Mouse (Mus musculus) yolk sac, embryonic 10.5 days (tissue): Measurements from ENCODE around the gene Pi4kb.

Source experiments
- DNase-seq: peaks from one replicate; pipeline ENCODE4 v3.0.0-alpha.2; 2017; ENCODE audit warnings: low spot score

Pi4kb gene

DNA sequence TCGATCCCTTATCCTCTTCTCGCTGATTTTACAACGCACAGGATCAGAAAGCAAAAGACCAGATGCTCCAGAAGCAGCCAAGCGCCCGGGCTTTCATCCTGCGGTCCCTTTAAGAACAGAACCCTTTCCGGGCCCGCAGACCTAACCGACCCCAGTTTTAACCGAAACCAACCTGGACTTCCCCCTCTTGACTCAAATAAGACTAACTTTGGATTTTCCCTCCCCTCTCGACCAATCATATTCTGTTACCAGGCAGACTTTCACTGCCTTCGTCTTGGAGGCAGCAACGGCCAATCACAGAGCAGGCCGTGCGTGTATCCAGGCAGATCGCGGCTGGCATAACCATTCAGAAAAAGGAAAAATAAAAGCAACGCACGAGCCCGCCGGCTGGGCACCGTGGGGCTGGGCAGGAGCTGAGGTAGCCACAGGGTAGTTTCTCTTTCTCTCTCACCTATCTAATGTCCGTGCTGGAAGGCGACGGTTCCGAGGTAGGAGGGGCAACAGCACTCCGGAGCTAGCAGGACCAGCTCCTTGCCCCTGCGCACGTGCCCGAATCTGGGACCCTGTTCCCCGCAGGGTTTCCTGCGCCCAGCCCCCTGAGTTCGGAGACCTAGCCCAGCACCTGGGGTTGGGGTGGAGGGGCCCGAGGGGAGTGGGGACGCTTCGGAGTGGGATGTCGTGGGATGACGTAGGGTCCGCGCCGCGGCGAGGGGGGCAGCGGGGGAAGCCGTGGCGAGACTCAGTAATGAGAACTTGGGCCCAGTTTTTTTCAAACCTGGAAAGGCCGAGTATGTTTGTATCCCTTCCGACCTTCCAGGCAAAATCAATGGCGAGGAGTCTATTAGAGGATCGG, 20.5 kb upstream of the Pi4kb start, which contains the start of gene Rfx5:
Rfx5 (plus strand) TSS at position 312 of the 853 bp plus-strand sequence.
- peak; percentile 93 for DNase-seq

DNA sequence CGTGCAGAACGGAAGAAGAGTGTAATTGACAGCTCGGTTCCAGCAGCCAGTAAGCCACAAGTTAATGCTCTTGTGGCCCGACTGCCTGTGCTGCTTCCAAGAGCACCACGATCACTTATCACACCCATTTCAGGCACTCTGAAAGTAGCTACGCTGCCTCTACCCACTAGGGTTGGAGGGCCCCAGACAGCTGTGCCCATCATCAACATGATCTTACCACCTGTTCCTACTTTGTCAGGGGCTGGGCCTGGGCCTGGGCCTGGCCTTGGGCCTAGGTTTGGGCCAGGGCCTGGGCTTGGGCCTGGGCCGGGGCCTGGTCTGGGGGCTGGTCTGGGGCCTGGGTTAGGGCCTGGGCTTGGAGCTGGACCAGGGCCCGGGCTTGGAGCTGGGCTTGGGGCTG, 16.2 kb upstream of the Pi4kb start:
- no peak for DNase-seq

DNA sequence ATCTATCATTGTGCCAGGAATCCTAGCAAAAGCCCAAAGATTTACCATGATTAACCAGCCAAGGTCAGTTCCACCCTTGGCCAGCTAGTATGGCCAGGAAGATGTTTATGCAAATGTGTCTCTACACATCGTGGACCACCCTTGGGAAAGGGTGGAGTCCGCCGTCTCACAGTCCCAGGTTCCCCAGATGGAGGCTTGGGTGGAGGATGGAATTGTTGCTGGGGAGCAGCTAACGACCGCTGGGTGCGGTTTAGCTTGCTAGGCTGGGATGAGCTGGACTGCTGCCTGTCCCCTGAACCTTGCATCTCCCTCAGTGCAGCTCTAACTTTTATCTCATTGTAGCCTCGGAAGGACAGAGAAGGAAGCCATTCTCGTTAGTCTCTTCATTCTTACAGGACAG, 14.7 kb upstream of the Pi4kb start:
- DNase-seq: no peak

DNA sequence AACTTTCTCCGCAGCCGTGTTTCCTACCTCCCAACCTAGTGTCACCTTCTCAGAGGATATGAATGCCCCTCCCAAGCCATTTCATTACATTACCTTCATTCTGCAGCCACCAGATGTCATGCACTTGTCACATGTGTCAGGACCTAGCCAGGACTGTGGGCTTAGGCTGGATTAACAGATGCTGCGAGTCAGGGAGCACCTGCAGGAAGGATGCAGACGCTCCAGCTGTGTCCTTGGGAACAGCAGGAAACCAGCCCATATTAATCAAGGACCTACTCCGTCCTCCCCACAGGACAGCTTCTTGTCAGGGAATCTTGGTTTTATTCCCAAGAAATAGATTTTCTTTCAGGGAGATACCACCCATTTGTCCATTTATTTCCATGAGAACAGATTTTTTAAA, 14.2 kb upstream of the Pi4kb start:
- DNase-seq: no peak

DNA sequence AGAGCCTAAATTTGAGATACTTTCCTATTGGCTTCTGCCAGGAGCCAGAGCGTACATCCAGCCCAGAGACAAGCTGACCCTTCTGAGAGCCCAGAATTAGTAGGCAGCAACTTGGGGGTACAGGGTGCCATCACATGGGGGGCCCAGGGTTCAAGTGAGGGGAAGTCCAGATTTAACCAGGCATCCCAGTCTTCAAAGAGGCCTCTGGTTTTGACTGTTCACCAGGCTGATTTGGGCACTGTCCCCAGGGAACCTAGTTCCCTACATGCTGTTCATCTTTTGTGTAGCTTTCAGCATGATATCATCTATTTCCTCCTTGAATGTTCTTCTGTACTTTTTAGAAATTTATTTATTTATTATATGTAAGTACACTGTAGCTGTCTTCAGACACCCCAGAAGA, 9.5 kb upstream of the Pi4kb start:
- DNase-seq: no peak

DNA sequence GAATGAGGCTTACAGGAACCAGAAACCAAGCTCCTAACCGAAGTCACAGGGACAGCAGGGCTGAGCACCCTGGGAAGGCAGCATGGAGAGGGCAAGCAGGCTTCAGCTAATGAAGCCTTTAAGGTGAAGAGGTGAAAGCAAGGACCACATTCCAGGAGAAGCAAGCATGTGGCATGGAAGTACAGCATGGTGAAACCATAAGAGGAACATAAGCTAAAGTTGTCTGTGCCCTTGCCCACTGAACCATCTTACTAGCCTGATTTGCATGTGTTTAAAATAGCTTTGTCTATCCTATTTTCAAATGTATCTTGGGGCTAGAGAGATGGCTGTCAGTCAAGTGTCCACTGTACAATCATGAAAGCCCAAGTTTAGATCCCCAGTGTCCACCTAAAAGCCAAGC, 8.7 kb upstream of the Pi4kb start:
- no peak for DNase-seq

DNA sequence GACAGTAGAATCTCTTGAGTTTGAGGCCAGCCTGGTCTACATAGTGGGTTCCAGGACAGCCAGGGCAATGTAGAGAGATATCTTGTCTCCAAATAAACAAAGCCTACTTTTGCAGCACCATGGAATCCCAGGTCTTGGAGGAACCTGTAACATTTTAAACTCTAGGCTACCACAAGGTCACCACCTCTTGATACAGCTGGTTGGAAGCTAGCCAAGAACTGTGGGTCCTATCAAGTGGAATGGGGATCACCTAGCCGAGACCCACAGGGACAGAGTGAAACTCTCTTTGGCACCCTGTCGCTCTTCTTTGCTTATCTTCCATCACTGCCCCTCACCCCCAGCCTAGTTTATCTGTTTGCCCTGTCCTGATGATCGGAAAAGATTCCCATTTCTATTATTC, 2.0 kb upstream of the Pi4kb start:
- no peak for DNase-seq

DNA sequence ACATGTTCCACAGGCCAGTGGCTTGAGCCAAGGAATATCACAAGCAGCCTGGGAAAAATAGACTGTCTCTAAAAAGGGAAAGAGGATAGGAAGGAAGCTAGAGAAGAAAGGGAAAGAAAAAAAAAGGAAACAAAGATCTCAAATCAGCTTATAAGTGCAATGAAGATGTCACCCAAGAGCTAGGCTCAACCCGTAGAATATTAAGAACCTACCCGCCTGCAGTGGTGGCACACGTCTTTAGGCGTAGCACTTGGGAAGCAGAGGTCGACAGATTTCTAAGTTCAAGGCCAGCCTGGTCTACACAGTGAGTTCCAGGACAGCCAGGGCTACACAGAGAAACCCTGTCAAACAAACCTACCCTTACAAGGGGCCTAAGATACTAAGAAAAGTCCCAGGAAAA, 911 bp upstream of the Pi4kb start:
- DNase-seq: no peak

DNA sequence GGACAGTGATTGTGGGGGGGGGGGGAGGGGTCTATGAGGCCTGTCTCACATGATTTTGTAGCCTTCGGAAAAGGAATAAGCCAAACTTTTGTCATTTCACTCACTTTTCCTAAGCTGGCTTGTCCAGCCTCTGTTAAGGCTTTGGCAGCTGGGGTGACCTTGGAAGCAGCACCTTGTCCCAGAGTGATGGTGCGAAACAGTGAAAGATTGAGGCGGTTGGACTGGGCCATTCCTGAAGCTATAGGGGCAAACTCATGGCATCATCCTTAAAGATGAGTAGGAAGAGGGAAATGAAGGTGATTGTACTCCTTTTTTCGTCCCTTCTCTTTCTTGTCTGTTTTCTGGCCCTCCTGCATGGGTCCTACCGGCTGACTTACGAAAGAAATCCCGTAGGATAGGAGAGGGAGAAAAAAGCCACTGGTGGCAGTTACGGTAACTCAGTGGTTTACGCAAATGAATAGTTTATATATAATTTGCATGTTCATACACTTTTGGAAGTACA, 454 bp upstream of the Pi4kb start:
- no peak for DNase-seq

DNA sequence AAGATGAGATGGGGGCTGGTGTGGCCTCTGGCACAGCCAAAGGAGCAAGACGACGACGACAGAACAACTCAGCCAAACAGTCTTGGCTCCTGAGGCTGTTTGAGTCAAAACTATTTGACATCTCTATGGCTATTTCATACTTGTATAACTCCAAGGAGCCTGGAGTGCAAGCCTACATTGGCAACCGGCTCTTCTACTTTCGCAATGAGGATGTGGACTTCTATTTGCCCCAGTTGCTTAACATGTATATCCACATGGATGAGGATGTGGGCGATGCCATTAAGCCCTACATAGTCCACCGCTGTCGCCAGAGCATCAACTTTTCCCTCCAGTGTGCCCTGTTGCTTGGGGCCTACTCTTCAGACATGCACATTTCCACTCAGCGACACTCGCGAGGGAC, 9.8 kb downstream of the Pi4kb start:
- DNase-seq: no peak

DNA sequence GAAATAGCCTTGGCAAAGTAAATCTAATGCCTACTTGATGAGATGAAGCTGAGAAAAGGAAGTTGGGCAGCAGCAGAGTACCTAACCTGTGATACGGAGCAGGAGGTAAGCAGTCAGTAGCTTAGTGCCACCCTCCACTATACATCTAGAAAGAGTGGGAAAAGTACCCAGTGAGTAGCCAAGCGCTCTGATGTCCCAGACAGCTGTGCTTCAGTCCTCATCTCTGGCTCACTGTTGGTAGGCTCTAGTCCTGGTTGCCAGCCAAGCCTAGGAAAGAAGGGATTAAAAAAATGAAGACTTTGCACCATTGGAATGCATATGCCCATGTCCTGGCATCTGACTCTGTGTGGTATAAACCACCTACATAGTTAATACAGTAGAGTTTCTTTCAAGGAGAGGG, 11.0 kb downstream of the Pi4kb start:
- DNase-seq: no peak

DNA sequence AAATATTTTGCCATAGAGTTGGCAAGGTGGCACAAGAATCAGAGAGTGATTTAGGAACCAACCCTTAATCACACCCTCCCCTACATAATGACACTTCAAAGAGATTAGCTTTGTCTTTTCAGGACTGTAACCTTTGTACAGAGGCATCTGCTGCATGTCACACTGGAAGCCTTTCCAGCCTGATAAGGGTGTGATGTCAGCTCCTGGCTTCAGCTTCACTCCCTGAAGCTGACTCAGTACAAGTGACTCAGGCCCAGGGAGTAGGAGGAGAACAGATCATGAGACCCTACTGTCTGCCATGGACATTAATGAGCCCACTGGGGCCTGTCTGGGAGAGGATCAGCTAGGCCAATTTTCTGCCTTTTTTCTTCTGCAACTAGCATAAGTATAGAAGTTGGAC, 13.0 kb downstream of the Pi4kb start:
- peak; percentile 82 for DNase-seq

DNA sequence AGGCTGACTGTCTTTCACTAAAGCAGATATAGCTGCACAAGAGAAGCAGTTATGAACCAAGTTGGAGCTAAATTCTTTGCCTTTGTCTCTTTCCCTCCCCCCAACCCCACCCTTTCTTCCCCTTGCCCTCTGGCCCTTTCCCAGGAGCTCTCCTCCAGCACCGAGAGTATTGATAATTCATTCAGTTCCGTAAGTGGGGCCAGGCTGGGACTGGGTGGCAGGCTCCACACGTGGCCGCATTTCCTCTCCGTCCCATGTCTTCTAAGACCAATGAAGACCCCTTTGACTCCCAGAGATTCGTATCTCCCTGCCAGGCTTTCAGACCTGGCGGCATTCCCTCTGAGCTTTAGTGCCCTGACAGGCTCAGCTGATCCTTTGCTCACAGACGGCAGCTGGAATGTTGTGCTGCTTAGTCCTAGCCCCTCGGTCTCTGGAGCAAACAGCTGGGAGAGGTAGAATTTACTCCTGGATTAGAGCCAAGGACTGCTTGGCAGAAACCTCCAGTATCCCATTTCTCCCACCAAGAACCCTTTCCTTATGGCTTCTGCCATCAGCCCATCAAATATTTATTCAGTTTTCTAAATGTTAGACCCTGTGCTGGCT, 14.7 kb downstream of the Pi4kb start:
- no peak for DNase-seq

DNA sequence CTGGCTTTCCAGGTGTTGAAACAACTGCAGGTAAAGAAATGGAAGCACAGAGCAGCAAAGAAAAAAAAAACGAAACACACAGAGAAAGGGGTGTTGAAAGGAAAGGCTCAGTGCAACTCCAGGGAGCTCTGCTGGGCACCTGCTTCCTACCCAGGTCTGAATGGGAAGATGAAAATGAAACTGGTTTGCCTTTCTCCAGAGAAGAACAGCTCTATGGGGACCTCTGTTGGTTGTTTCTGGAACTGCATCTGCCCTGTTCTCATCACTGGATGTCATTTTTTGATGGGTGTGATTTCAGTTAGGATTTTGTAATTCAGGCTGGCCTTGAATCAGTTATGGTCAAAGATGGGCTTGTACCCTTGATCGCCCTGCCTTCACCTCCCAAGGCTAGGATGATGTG, 22.4 kb downstream of the Pi4kb start:
- no peak for DNase-seq

DNA sequence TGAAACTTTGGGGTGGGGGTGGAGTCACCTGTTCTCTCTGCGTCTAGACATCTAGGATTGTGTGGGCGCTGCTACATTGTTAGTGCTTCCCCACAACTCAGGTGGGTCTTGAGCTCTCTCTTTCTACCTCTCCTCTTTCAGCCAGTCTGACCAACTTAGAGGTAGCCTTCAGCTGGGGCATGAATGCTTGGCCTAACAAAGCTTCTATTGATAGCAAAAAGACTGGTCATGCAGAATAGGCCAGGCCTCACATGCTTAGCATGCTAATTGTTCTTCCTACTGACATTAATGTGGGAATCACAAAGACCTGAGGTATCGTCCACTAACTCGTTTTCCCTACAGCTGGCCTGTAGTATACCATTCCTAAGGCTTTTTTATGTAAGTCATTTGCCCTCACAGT, 28.0 kb downstream of the Pi4kb start:
- DNase-seq: no peak

DNA sequence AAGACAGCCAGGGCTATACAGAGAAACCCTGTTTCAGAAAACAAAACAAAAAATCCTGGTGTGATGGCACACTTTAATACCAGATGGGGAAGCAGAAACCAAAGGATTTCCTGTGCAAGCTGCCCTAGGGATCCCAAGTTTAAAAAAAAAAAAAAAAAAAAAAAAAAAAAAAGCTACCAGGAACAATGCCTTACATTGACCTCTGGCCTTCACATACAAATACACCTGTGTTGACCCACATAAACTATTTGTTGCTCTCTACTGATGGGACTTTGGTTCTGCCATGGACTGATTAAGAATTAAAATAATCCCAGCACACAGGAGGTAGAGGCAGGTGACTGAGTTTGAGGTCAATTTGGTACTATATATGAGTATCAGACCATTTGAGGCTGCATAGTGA, 28.7 kb downstream of the Pi4kb start:
- no peak for DNase-seq

DNA sequence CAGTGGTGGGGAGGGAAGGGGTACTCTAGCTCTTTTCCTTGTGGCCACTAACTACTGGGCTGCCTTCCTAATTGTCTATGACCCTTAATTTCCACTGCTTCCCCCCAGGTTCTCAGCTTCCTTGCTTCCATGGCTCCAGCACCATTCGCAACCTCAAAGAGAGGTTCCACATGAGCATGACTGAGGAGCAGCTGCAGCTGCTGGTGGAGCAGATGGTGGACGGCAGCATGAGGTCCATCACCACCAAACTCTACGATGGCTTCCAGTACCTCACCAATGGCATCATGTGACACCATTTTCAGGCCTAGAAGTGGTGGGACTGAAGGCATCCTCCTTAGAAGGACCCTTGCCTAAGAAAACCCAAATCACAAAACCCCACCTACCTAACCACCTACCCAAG, 31.1 kb downstream of the Pi4kb start:
- no peak for DNase-seq

DNA sequence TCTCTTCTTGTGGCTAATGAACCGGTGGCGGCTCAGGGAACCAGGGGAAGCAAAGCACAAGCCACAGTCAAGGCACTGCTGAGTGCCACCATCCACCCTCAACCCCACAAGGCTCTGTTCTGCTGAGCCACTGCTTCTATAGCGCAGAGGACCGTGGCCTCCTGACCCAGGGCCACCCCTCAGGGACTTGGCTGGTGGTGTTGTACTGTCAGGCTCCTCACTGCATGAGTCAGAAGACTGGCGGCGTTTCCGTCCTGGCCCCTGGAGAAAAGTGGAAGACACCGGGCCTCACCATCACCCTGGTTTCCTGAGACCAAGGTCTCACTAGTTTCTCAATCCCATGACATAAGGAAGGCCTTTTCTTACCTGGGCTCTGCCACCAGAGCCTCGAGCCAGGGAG, 33.2 kb downstream of the Pi4kb start:
- DNase-seq: no peak

DNA sequence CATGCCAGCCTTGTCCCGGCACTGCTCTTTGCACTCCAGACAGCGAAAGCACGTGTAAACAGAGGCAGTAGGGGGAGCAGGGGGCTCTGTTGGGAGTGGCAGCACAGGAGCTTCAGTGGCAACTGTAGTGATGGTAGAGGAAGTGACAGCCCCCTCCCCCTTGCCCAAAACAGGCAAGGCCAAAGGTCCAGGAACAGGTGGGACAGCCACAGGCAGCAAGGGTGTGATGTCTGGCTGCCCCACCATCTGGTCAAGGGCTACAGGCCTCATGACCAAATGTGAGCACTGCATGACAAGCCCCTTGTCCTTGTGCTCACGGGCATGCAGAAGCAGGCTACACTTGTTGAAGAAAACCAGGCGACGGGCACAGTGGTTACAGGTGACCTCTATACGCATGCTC, 35.9 kb downstream of the Pi4kb start:
- no peak for DNase-seq

DNA sequence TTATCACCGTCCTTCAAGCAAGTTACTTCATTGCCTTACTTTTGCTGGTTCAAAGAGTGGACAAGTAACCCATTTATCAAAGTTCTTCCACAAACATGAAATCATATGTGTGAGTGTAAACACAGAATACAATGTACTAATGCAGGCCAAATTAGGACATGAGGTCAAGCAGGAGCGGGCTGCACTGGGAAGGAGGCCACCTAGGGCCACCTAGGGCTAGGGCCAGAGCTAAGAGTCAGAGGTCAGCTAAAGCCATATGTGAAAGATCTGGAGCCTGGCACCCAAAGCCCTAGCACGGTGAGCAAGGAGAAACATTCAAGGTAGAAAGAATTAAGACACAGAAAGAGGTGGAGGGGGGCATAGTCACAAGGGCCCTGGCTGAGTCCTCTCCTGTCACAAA, 38.5 kb downstream of the Pi4kb start:
- DNase-seq: no peak

DNA sequence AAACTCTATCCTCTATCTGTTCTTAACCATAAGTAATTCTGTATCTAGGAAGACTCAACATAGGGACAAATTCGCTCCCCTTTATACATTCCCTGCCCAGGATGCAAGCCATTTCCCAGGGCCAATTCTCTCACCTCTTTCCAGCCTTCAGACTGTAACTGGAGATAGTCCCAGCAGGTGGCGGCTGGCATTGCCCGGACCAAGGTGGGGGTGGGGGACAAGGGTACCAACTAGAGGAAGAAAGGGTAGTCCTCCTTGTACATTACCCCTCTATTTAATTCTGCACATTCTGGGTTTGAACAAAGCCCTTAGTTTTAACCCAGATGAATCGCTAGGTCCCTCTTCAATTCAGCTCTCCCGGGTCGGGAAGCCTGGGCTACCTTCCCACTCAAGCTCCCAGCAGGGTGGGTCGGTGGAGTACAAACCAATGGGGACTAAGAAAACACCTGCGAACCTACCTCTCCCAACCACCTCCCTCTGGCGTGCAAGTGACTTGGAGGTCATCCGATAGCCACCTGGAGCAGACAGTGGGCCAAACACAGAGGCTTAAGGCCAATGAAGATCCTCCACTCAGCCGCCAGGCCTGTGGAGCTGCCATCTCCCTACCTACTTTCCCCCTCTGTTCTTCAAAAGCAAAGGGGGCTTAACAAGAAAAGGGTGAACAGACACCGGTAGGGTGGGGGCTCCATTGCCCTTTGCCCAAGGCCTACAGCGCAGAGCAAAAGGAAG, 39.3 kb downstream of the Pi4kb start:
- no peak for DNase-seq

DNA sequence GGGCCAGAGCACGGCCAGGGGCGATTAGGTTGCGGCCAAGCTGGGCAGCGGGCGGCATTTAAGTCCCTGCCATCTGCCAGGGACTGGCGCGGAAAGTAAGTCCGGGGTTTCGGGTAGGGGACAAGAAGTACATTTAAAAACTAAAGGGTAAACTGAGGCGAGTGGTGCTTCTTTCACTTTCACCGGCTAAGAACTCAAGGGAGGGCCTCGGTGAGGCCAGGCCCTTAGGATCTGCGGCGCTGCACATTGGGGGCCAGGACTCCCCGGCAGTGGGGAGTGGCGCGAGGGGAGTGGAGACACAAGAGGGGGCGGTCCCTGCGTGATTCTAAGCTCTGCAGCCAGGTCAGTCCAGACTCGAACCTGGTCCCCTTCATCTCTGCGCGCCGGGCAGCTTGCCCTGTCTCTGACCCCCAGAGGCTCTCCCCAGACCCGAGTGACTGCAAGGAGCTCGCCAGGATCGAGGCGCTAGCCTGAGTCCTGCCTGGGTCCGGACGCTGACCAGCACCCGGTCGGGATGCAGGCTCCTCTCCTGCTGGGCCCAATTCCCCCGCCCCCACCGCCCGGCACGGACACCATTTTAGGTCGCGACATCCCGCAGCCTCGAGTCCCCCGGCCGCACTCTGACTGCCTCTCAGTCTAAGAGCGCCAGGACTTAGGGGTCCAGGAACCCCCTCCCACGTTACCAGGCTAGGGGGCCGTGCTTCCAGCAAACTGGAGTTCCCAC, 40.1 kb downstream of the Pi4kb start:
- DNase-seq: no peak
